Mouse (Mus musculus) embryonic facial prominence, embryonic 11.5 days (tissue): ENCODE data around the gene Gm49396. TPM values are rescaled to one million over a fixed set of nuclear protein-coding genes. Genes with fewer than 3 reads are reported as not detected.

Experiments used
- ATAC-seq: fragments of 200-750 bp; cut with Nextera tagmentation; replicated peaks from 2 replicates; pipeline ENCODE4 v1.8.0; 2017; ENCODE audit warnings: low read depth; ENCODE audit not compliant: insufficient number of reproducible peaks, low FRiP score, low TSS enrichment
- DNase-seq: peaks from one replicate; pipeline ENCODE4 v3.0.0-alpha.2; 2015; ENCODE audit warnings: low spot score
- H3K27ac ChIP-seq: fragments of 300-500 bp; sonication (generic); replicated peaks from 2 replicates; pipeline ENCODE4 v1.5.1; 2014; ENCODE audit warnings: mild to moderate bottlenecking, low read depth, low read length, control low read depth
- H3K27me3 ChIP-seq: fragments of 300-500 bp; sonication (generic); 2 replicates; pipeline ENCODE4 v1.6.1; 2014; ENCODE audit warnings: mild to moderate bottlenecking, low read length, moderate library complexity, mixed read lengths; ENCODE audit not compliant: control insufficient read depth, insufficient read depth
- H3K36me3 ChIP-seq: fragments of 300-500 bp; sonication (generic); replicated peaks from 2 replicates; pipeline ENCODE4 v1.6.1; 2014; ENCODE audit warnings: low read depth, mild to moderate bottlenecking, low read length, moderate library complexity, mixed read lengths; ENCODE audit not compliant: control insufficient read depth, insufficient read depth
- H3K4me1 ChIP-seq: fragments of 300-500 bp; sonication (generic); 2 replicates; pipeline ENCODE4 v1.6.1; 2014; ENCODE audit warnings: low read length, mixed read lengths; ENCODE audit not compliant: control insufficient read depth, insufficient read depth
- H3K4me2 ChIP-seq: fragments of 300-500 bp; sonication (generic); 2 replicates; pipeline ENCODE4 v1.6.1; 2014; ENCODE audit warnings: low read depth, mild to moderate bottlenecking, control low read depth, low read length, moderate library complexity
- H3K4me3 ChIP-seq: fragments of 300-500 bp; sonication (generic); 2 replicates; pipeline ENCODE4 v1.5.1; 2014; ENCODE audit warnings: low read depth, low read length, control low read depth
- H3K9ac ChIP-seq: fragments of 300-500 bp; sonication (generic); replicated peaks from 2 replicates; pipeline ENCODE4 v1.6.1; 2014; ENCODE audit warnings: mild to moderate bottlenecking, control low read depth, low read length
- H3K9me3 ChIP-seq: fragments of 300-500 bp; sonication (generic); replicated peaks from 2 replicates; pipeline ENCODE4 v1.6.1; 2016; ENCODE audit warnings: mild to moderate bottlenecking, low read length, inconsistent platforms, mixed read lengths; ENCODE audit not compliant: control insufficient read depth
- WGBS: fragments of 180-500 bp; shearing (Covaris S2); extraction: QIAGEN DNeasy Blood & Tissue Kit; methylation state at CpG from one replicate; pipeline ENCODE4 v1.1.7; 2014; 5-methylcytosine and 5-hydroxymethylcytosine counted together
- polyA plus RNA-seq: library from polyadenylated mRNA; unstranded; fragments of >200 nt; fragmentation: Nextera tagmentation; extraction: Ambion mirVana; gene quantifications from 2 replicates; pipeline ENCODE4 v1.2.1, GENCODE M21; 2014

The Gm49396 gene
- polyA plus RNA-seq, 1 experiment from 2014 or later = 5.9 TPM

- Histone ChIP-seq H3K4me3 (no peak overlapping the region), H3K4me1 (no peaks in the 10 kb centered on the region; the same call in none of the 2 replicates), H3K27ac (no peak overlapping the region), H3K9me3 (no peaks in the 10 kb centered on the region), H3K9ac (no peak overlapping the region), H3K27me3 (no peaks in the 10 kb centered on the region), H3K36me3 (no peaks in the 10 kb centered on the region), H3K4me2 (no peak overlapping the region)
- no peak for ATAC-seq
- no peak for DNase-seq
- 42% methylated on average over 4 of the region's 4 CpGs for WGBS
Observed at GRCm38 (mm10) chr7:30591605-30591951, 28.4 kb downstream of the Gm49396 start.

GRCm38 (mm10) chr7:30592772-30593423, 29.8 kb downstream of the Gm49396 start:
- H3K36me3 ChIP-seq = no peaks in the 10 kb centered on the region
- H3K9ac ChIP-seq = no peak overlapping the region
- no peaks in the 10 kb centered on the region for H3K27me3 ChIP-seq
- DNase-seq = no peak
- no peak overlapping the region for H3K4me3 ChIP-seq
- H3K9me3 ChIP-seq = no peaks in the 10 kb centered on the region
- H3K4me1 ChIP-seq = no peaks in the 10 kb centered on the region; the same call in 1 of the 2 replicates
- 59% methylated on average over 5 of the region's 5 CpGs for WGBS
- ATAC-seq = no peak
- H3K4me2 ChIP-seq = no peak overlapping the region
- no peak overlapping the region for H3K27ac ChIP-seq

DNA sequence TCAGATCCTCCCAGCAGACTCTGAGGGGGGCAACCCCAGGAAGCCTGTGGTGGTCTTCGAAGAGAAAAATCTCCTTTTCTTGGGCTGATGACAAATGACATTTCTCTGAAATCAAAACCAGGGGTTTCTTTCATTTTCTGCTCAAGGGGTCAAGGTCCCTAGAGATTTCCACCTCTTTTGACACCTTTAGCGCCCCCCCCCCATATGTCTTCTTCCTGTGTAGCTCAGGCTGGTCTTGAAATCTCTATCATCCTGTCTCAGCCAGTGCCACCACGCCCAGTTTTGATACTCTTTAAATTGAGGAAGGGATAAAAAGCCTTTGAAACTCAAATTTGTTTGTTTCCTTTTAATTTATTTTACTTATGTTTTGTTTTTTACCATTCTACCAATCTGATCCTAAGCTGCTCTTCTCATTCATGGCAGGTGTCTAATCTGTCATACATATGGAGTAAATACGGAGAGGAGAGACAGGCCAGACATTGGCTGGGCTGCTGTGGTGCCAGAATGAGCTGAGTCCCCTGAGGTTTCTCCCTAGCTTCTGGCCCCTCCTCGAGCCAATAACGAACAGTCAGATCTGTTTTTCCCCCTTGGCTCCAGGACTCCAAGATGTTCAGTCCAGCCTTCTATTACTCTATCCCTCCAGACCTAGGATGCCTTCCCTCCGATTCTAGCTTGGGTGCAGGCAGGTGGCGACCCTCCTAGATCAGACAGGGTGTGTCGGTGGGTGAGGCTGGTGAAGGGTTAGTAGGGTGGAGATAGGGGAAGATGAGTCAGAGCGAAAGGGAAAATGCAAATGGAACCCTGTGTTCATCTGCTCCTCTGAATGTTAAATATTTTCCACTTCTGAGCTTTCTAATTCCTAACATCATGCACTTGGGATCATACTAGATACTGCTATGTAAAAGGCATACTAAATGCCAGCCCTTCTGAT, 30.7 kb downstream of the Gm49396 start:
- DNase-seq (no peak), ATAC-seq (no peak)
- Histone ChIP-seq H3K36me3 (no peaks in the 10 kb centered on the region), H3K27me3 (no peaks in the 10 kb centered on the region), H3K9ac (no peak overlapping the region), H3K4me1 (no peaks in the 10 kb centered on the region; the same call in 1 of the 2 replicates), H3K27ac (no peak overlapping the region), H3K4me3 (no peak overlapping the region), H3K4me2 (no peak overlapping the region), H3K9me3 (no peaks in the 10 kb centered on the region)
- WGBS = 78% methylated on average over 10 of the region's 10 CpGs

- no peaks in the 10 kb centered on the region for H3K9me3 ChIP-seq
- H3K4me2 ChIP-seq = no peak overlapping the region
- H3K27ac ChIP-seq = no peak overlapping the region
- H3K36me3 ChIP-seq = no peaks in the 10 kb centered on the region
- ATAC-seq (no peak), DNase-seq (no peak)
- no peak overlapping the region for H3K9ac ChIP-seq
- 75% methylated on average over 4 of the region's 4 CpGs for whole genome bisulfite sequencing
- H3K27me3 ChIP-seq = no peaks in the 10 kb centered on the region
- no peak overlapping the region for H3K4me3 ChIP-seq
- H3K4me1 ChIP-seq = no peaks in the 10 kb centered on the region; the same call in 1 of the 2 replicates
Observed at GRCm38 (mm10) chr7:30594510-30595024, 31.4 kb downstream of the Gm49396 start.

DNA sequence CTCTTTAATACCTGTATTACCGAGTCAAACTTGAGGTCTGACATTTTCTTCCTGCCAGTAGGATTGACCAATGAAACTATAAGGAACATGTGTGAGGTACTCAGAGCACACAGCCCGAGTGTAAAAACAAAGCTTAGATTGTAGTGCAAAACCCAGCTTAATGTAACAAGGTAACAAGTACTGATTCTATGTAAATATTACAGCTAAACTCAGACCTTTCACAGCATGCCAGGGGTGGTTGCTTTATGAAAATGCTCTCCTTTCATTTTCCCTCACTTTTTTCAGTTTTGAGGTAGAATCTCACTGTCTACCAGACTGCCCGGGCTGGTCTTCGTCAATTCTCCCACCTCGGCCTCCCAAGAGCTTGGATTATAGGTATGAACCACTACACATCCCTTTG, 32.9 kb downstream of the Gm49396 start:
- Histone ChIP-seq H3K9ac (no peak overlapping the region), H3K9me3 (no peaks in the 10 kb centered on the region), H3K4me1 (no peaks in the 10 kb centered on the region), H3K27ac (no peak overlapping the region), H3K4me2 (no peak overlapping the region), H3K27me3 (no peaks in the 10 kb centered on the region), H3K36me3 (no peaks in the 10 kb centered on the region), H3K4me3 (no peak overlapping the region)
- no peak for DNase-seq
- 78% methylated on average over 5 of the region's 5 CpGs for WGBS
- no peak for ATAC-seq

DNA sequence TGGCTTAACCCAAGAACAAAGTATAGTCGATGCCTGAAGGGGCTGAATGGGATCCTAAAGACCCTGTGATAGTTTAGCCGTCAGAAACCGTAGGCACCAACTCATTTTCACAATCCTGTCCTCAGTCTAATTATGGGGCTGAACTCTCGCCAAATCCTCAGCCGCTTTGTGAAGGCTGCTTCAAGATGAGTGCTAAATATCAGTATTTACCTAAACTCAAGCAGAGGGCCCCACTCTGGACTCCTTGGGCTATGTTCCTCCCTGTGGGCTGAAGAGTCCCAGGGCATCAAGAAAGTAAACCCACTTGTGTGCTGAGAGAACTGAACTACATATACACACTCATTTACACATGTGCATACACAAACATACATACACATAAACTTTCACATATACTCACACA, 33.7 kb downstream of the Gm49396 start:
- H3K4me1 ChIP-seq = no peaks in the 10 kb centered on the region
- no peak overlapping the region; the same call in 1 of the 2 replicates for H3K9ac ChIP-seq
- H3K27me3 ChIP-seq = no peaks in the 10 kb centered on the region
- no peak for DNase-seq
- no peak for ATAC-seq
- no peaks in the 10 kb centered on the region for H3K9me3 ChIP-seq
- WGBS = 72% methylated on average over 5 of the region's 5 CpGs
- no peak overlapping the region for H3K4me2 ChIP-seq
- H3K36me3 ChIP-seq = no peaks in the 10 kb centered on the region
- no peak overlapping the region for H3K4me3 ChIP-seq
- no peak overlapping the region for H3K27ac ChIP-seq

GRCm38 (mm10) chr7:30598786-30599185, 35.6 kb downstream of the Gm49396 start, which contains the start of gene Zbtb32:
TSS of gene Zbtb32 (minus strand) at chr7:30598909.
- Histone ChIP-seq H3K9ac (no peak within 1 kb of the TSS), H3K27me3 (no peaks in the 10 kb centered on the region), H3K9me3 (no peaks in the 10 kb centered on the region), H3K4me3 (no peak within 1 kb of the TSS), H3K36me3 (no peaks in the 10 kb centered on the region), H3K4me2 (no peak within 1 kb of the TSS), H3K4me1 (no peaks in the 10 kb centered on the region), H3K27ac (no peak within 1 kb of the TSS)
- no peak for ATAC-seq
- WGBS = 94% methylated on average over 12 of the region's 12 CpGs
- DNase-seq = no peak

DNA sequence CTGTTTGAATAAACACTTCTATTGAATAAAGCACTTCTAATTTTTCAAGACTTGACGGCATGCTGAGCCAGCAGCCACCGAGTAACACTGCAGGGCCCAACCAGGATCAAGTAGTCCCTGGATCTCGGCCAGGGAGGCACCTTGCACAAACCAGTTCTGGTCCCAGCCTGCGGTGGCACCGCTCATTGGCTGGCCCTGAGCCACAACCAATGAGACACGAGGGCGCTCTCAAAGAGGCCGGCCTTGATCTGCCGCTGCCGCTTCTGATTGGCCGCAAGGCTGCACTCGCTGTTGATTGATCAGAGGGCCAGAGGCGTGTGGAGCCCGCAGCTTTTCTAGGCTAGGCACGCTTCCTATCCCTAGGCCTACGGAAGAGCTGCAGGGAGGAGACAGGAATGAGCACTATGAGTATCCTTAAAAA, 36.8 kb downstream of the Gm49396 start:
- ATAC-seq = peak; percentile 96
- H3K9me3 ChIP-seq = no peaks in the 10 kb centered on the region
- H3K4me3 ChIP-seq = no peak overlapping the region
- H3K4me2 ChIP-seq = no peak overlapping the region
- no peaks in the 10 kb centered on the region for H3K4me1 ChIP-seq
- WGBS = 1% methylated on average over 16 of the region's 16 CpGs
- peak; percentile 86 for DNase-seq
- no peak overlapping the region for H3K27ac ChIP-seq
- H3K9ac ChIP-seq = no peak overlapping the region
- no peaks in the 10 kb centered on the region for H3K36me3 ChIP-seq
- no peaks in the 10 kb centered on the region for H3K27me3 ChIP-seq
